Mouse (Mus musculus) kidney, postnatal 10 days (tissue): ENCODE measurements around the gene Tex45.
A peak's percentile ranks its signal among the peaks of the same experiment; 100 is the strongest.

Experiments used
- DNase-seq: peaks from one replicate; pipeline ENCODE4 v3.0.0; 2021; ENCODE audit warnings: mixed read lengths

Gene Tex45

GRCm38 (mm10) chr8:3470562-3470961 is at the start of gene Tex45:
TSS of gene Tex45 (plus strand) at chr8:3470862.
- no peak for DNase-seq

- DNase-seq: no peak
Measured at GRCm38 (mm10) chr8:3421507-3421906, 49.2 kb upstream of the Tex45 start.

GRCm38 (mm10) chr8:3425217-3425616 is 45.4 kb upstream of the Tex45 start:
- DNase-seq: no peak

- no peak for DNase-seq
Measured at GRCm38 (mm10) chr8:3426211-3426610, 44.5 kb upstream of the Tex45 start.

GRCm38 (mm10) chr8:3428426-3428825 is 42.2 kb upstream of the Tex45 start:
- no peak for DNase-seq

- DNase-seq: peak; percentile 75
Measured at GRCm38 (mm10) chr8:3429966-3430365, 40.7 kb upstream of the Tex45 start.

GRCm38 (mm10) chr8:3431113-3431512 is 39.5 kb upstream of the Tex45 start:
- no peak for DNase-seq

GRCm38 (mm10) chr8:3436492-3436891 is 34.2 kb upstream of the Tex45 start:
- DNase-seq: no peak

- peak; percentile 32 for DNase-seq
Measured at GRCm38 (mm10) chr8:3439510-3439909, 31.2 kb upstream of the Tex45 start.

GRCm38 (mm10) chr8:3449226-3449625 is 21.4 kb upstream of the Tex45 start:
- DNase-seq: no peak

GRCm38 (mm10) chr8:3450670-3451069 is 20.0 kb upstream of the Tex45 start:
- DNase-seq: peak; percentile 72

- DNase-seq: no peak
Measured at GRCm38 (mm10) chr8:3451992-3452391, 18.7 kb upstream of the Tex45 start.

- DNase-seq: no peak
Measured at GRCm38 (mm10) chr8:3463248-3463647, 7.4 kb upstream of the Tex45 start.

- DNase-seq: peak; percentile 65
Measured at GRCm38 (mm10) chr8:3464309-3464708, 6.4 kb upstream of the Tex45 start.

- DNase-seq: peak; percentile 100
Measured at GRCm38 (mm10) chr8:3467006-3467885, 3.4 kb upstream of the Tex45 start, which contains the start of gene Pex11g. TSS of gene Pex11g (minus strand) at chr8:3467680.

GRCm38 (mm10) chr8:3467886-3468545 is 2.6 kb upstream of the Tex45 start:
- no peak for DNase-seq

GRCm38 (mm10) chr8:3468838-3469237 is 1.8 kb upstream of the Tex45 start:
- no peak for DNase-seq

- DNase-seq: no peak
Measured at GRCm38 (mm10) chr8:3475715-3476429, 5.2 kb downstream of the Tex45 start.

- peak; percentile 27 for DNase-seq
Measured at GRCm38 (mm10) chr8:3480221-3480785, 9.6 kb downstream of the Tex45 start.

GRCm38 (mm10) chr8:3481605-3482004 is 10.9 kb downstream of the Tex45 start:
- no peak for DNase-seq

- DNase-seq: no peak
Measured at GRCm38 (mm10) chr8:3482240-3482740, 11.6 kb downstream of the Tex45 start.

GRCm38 (mm10) chr8:3483546-3483945 is 12.9 kb downstream of the Tex45 start:
- DNase-seq: no peak

GRCm38 (mm10) chr8:3485192-3485591 is 14.5 kb downstream of the Tex45 start:
- DNase-seq: no peak
